Mouse (Mus musculus) kidney, postnatal 4 days (tissue): ENCODE measurements around the gene Sart3.

ENCODE experiments used
- DNase-seq, 2 experiments: peaks; one replicate each; pipeline ENCODE4 v3.0.0; 2021; ENCODE audit warnings: mixed read lengths in 2 of 2

Sart3 gene

DNA sequence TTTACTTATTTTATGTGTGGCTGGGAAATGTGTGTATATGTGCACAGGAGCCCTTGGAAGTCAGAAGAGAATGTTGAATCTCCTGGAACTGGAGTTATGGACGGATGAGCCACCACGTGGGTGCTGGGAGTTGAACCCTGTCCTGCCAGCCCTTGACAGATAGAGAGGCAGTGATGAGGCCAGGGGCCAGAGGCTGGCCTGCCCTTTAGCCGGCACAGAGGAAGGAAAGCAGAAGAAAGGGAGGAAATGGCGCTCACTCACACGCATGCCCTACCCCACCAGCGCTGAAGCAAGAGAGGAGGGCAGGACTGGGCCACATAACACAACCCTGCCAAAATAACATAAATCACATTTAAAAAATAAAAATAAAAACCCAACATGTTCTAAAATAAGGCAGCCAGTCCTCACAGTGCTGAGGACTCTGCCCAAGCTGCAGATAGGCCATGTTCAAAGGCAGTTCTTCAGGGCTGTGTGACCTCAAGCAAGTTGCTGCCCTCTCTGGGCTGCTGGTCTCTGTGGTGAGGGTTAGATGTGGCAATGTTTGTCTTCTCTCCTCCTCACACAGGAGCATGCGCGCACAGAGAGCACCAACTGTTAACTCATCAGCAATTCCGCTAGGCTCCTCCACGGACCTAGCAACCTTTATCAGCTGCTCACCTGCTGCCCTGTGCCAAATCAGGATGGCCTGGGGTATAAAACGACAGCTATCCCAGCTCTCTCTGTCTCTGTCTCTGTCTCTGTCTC is 18.3 kb upstream of the Sart3 start:
- peak; percentile 50 to 64 for DNase-seq

GRCm38 (mm10) chr5:113789075-113789788 is 16.9 kb upstream of the Sart3 start:
- peak; percentile 80 to 86 for DNase-seq

- peak; percentile 46 to 56 for DNase-seq
Measured at GRCm38 (mm10) chr5:113788645-113789044, 16.3 kb upstream of the Sart3 start.

GRCm38 (mm10) chr5:113786985-113787384 is 14.7 kb upstream of the Sart3 start:
- no peak for DNase-seq

- peak; percentile 68 to 78 for DNase-seq
Measured at GRCm38 (mm10) chr5:113784104-113784503, 11.8 kb upstream of the Sart3 start.

DNA sequence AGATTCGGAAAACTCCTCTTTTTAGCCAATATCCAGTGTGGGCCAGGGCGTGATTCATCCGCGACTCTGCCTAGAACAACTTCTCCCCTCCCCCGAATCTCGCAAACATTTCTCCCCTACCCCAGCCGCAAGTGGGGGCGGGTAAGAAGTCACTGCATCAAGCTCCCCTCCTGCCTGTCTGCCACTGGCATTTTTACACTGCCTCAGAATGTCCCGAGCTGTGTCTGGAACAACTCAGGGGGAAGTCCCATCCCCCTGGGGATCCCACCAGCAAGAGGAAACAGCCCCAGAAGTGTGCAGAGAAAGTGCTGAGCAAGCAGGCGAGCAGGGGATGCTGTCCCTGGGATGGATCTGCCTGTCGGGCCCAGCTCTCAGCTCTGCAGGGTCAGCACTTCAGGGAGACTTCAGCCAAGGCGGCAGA is 11.3 kb upstream of the Sart3 start:
- peak; percentile 69 to 82 for DNase-seq

GRCm38 (mm10) chr5:113782624-113783023 is 10.3 kb upstream of the Sart3 start:
- DNase-seq: no peak

DNA sequence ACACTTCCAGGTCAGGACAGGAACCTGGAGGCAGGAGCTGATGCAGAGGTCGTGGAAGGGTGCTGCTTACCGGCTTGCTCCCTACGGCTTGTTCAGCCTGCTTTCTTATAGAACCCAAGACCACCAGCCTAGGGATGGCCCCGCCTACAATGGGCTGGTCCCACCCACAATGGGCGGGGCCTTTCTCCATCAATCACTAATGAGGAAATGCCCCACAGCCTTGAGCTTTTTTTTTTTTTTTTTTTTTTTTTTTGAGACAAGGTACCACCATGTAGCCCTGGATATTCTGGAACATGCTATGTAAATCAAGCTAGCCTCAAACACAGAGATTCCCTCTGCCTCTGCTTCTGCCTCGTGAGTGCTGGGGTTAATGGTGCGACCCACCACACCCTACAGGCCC is 9.6 kb upstream of the Sart3 start:
- no peak for DNase-seq

GRCm38 (mm10) chr5:113781254-113781653 is 8.9 kb upstream of the Sart3 start:
- no peak for DNase-seq

GRCm38 (mm10) chr5:113780763-113781162 is 8.5 kb upstream of the Sart3 start:
- no peak for DNase-seq

- DNase-seq: no peak
Measured at GRCm38 (mm10) chr5:113780082-113780752, 7.9 kb upstream of the Sart3 start.

GRCm38 (mm10) chr5:113779569-113779968 is 7.3 kb upstream of the Sart3 start:
- no peak for DNase-seq

DNA sequence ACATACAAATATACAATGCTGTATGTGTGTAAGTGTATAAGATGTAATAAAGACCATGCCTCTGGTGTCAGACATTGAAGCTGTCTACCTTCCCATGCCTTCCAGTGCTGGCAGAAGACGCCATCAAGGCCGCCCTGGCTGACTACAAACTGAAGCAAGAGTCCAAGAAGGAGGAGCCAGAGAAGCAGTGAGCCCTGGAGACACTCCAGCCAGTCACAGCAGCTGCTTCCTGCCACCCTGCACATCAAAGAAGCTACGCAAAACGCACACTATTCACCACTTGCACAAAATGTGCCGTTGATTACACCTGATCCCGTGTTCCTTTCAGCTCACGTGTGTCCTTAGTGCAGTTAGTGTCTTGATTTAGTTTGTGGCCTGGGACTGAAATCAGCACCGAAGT is 5.4 kb upstream of the Sart3 start:
- peak in 1 of 2 experiments; percentile 27 for DNase-seq

DNA sequence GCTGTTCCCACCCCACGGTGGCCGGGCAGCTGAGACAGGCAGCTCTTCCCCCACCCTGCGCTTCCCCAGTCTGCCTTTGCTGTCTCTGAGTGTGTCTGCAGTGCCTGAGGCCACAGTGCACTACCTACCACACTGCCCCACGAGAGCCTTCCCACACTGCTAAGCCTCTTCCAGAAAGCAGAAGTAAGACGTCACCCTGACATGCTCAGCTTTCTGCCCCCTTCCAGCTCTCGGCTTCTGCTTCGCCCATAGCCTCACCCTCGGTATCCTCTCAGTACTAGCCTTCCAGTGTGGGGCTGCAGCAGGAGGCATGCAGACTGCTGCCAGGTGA is 4.6 kb upstream of the Sart3 start:
- no peak for DNase-seq

GRCm38 (mm10) chr5:113776128-113776895 is 4.0 kb upstream of the Sart3 start:
- DNase-seq: no peak

- no peak for DNase-seq
Measured at GRCm38 (mm10) chr5:113775585-113775984, 3.3 kb upstream of the Sart3 start.

DNA sequence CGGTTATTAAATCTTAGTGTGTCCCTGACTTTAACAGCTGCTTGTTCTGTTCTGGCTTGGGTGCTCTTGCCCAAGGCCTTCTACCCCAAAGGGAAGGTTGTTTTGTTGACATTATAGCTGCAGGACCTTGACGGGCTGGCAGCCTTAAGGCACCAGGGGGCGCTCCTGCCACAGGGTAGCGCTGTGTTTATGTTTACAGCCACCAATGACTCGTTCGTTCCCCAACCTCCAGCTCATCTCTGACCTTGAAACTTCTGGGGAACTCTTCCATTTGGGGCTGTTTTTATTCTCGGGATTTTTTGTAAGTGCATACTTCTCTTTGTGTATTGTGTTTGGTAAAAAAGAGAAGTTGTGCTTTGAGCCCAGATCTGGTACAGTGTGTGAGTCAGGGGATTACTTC is 1.4 kb upstream of the Sart3 start:
- peak; percentile 94 to 95 for DNase-seq

DNA sequence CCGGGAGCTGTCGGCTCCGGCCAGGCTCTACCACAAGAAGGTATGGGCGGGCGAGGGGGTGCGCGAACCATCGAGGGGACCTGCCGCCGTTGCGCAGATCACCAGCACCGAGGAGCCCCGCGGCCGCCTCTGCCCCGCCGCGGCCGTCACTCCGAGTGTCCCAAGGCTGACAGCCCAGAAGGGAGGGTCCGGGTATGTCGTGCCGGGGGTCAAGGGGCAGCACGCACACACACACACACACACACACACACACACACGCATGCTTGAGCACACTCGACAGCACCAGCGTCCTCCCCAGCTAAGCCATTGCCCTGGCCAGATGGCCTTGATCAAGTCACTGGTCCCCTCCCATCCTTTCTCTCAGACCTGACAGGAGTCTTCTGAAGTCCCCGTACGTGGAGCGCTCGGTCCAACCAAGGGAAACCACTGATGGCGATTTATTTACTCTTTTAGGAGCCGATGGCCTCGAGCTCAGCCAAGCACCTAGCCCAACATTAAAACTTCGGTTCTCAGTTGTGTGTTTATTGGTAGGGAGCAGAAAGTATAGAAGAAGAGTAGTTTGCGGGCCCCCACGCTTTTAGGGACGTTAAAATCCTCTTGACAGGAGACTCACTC is 702 bp upstream of the Sart3 start:
- DNase-seq: no peak

GRCm38 (mm10) chr5:113771213-113772162 is 822 bp downstream of the Sart3 start:
- peak; percentile 87 to 93 for DNase-seq

DNA sequence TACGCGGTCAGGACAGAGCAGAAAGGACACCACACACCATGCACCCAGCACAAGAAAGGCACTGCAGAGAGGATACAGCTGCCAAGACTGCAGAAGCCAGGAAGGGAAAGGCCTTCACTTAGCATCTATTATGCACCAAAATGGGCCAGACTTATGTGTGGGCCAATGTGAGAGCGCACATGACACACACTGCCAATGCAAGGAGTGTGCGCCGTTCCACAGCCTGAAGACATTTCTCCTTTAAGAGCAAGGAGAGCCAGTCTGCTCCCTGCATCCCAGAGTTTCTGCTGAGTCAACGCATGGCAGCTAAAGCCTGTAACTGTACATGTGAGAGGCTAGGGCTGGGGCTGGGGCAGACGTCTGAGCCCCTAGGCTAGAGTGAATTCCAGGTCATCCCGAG is 3.5 kb downstream of the Sart3 start:
- no peak for DNase-seq
